Mouse (Mus musculus): ENCODE results near the gene Nktr. TPM values are rescaled to one million over a fixed set of nuclear protein-coding genes. Genes with fewer than 3 reads are reported as not detected.

The Nktr gene
- total and polyA plus RNA-seq, 2 experiments from 2014 or later, result 31.1 to 44.8 TPM

- 31% methylated on average over 7 of the region's 7 CpGs for WGBS
- no peak overlapping the region; the same call in 1 of the 2 replicates for H3K4me2 ChIP-seq (ENCODE audit: low read depth, low read length)
- no peaks in the 10 kb centered on the region for H3K9me3 ChIP-seq (replicated peaks; ENCODE audit: control insufficient read depth, low read length)
- H3K27ac ChIP-seq (ENCODE audit: low read depth), result peak overlapping the region; percentile 82
- no peak for TF ChIP-seq CTCF (IDR thresholded peaks at IDR 0.05; ENCODE audit: low read depth)
- TF ChIP-seq EP300 (IDR thresholded peaks at IDR 0.05; ENCODE audit: low read depth), result no peak
- DNase-seq (ENCODE audit: low spot score) (peak; percentile 84), ATAC-seq (ENCODE audit: insufficient read depth, low read depth) (peak; percentile 64)
- H3K4me1 ChIP-seq (ENCODE audit: control insufficient read depth, insufficient read depth), result peaks cover 41% of the 10 kb centered on the region
- no peaks in the 10 kb centered on the region for H3K36me3 ChIP-seq (replicated peaks; ENCODE audit: control insufficient read depth, insufficient read depth, low read length)
- no peak overlapping the region for H3K4me3 ChIP-seq (ENCODE audit: low read depth, low read length)
- H3K27me3 ChIP-seq (ENCODE audit: control insufficient read depth, insufficient read depth, low read length), result peaks cover 19% of the 10 kb centered on the region; the same call in 1 of the 2 replicates
- H3K9ac ChIP-seq (replicated peaks; ENCODE audit: low read depth, low read length), result no peak overlapping the region
Measured at GRCm38 (mm10) chr9:121776511-121776910, 57.5 kb downstream of the Nktr start.

DNA sequence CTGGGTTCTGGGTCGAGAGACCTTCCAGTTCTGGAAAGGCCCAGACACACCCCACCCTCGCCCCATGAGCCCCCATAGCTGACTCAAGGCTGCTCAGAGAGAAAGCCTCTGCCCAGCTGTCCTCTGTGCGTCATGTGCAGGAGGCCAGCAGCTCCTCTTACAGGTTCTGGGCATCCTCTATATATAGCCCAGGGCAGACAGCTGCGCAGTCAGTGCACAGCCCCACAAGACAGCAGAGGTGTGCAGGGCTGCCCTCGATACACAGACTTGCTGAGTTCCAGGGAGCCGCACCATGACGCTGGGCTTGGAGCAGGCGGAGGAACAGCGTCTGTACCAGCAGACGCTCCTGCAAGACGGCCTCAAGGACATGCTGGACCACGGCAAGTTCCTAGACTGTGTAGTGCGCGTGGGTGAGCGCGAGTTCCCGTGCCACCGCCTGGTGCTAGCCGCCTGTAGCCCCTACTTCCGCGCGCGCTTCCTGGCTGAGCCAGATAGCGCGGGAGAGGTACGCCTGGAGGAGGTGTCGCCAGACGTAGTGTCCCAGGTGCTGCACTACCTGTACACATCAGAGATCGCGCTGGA is 58.6 kb downstream of the Nktr start, which contains the start of gene Klhl40:
Gene Klhl40, plus strand, starts transcription at position 124 of the 582 bp plus-strand sequence.
- no peaks in the 10 kb centered on the region for H3K36me3 ChIP-seq (replicated peaks; ENCODE audit: control insufficient read depth, insufficient read depth, low read length)
- peaks cover 41% of the 10 kb centered on the region for H3K4me1 ChIP-seq (ENCODE audit: control insufficient read depth, insufficient read depth)
- peak within 1 kb of the TSS; percentile 82 for H3K27ac ChIP-seq (ENCODE audit: low read depth)
- 8% methylated on average over 30 of the region's 30 CpGs for WGBS
- H3K27me3 ChIP-seq (ENCODE audit: control insufficient read depth, insufficient read depth, low read length), result peaks cover 19% of the 10 kb centered on the region; the same call in 1 of the 2 replicates
- DNase-seq (ENCODE audit: low spot score) (no peak), ATAC-seq (ENCODE audit: insufficient read depth, low read depth) (peak; percentile 74)
- H3K9me3 ChIP-seq (replicated peaks; ENCODE audit: control insufficient read depth, low read length), result no peaks in the 10 kb centered on the region
- TF ChIP-seq EP300 (IDR thresholded peaks at IDR 0.05; ENCODE audit: low read depth) (no peak), CTCF (IDR thresholded peaks at IDR 0.05; ENCODE audit: low read depth) (no peak)
- H3K9ac ChIP-seq (replicated peaks; ENCODE audit: low read depth, low read length), result no peak within 1 kb of the TSS
- H3K4me3 ChIP-seq (ENCODE audit: low read depth, low read length), result peak within 1 kb of the TSS; percentile 35
- H3K4me2 ChIP-seq (ENCODE audit: low read depth, low read length), result peak within 1 kb of the TSS; percentile 69

- Histone ChIP-seq H3K9ac (replicated peaks; ENCODE audit: low read depth, low read length) (no peak overlapping the region), H3K4me2 (ENCODE audit: low read depth, low read length) (peak overlapping the region; percentile 69), H3K27me3 (ENCODE audit: control insufficient read depth, insufficient read depth, low read length) (peaks cover 19% of the 10 kb centered on the region; the same call in 1 of the 2 replicates), H3K36me3 (replicated peaks; ENCODE audit: control insufficient read depth, insufficient read depth, low read length) (no peaks in the 10 kb centered on the region), H3K9me3 (replicated peaks; ENCODE audit: control insufficient read depth, low read length) (no peaks in the 10 kb centered on the region), H3K4me3 (ENCODE audit: low read depth, low read length) (peak overlapping the region; percentile 35), H3K27ac (ENCODE audit: low read depth) (peak overlapping the region; percentile 82), H3K4me1 (ENCODE audit: control insufficient read depth, insufficient read depth) (peaks cover 38% of the 10 kb centered on the region)
- WGBS, result 13% methylated on average over 54 of the region's 54 CpGs
- DNase-seq (ENCODE audit: low spot score) (no peak), ATAC-seq (ENCODE audit: insufficient read depth, low read depth) (peak; percentile 29)
- no peak for TF ChIP-seq EP300 (IDR thresholded peaks at IDR 0.05; ENCODE audit: low read depth)
- TF ChIP-seq CTCF (IDR thresholded peaks at IDR 0.05; ENCODE audit: low read depth), result no peak
Measured at GRCm38 (mm10) chr9:121778066-121778624, 59.2 kb downstream of the Nktr start.

- ATAC-seq (ENCODE audit: insufficient read depth, low read depth) (peak; percentile 36; the same call in 1 of the 2 replicates), DNase-seq (ENCODE audit: low spot score) (no peak)
- Histone ChIP-seq H3K9ac (replicated peaks; ENCODE audit: low read depth, low read length) (no peak overlapping the region), H3K27me3 (ENCODE audit: control insufficient read depth, insufficient read depth, low read length) (no peaks in the 10 kb centered on the region), H3K4me2 (ENCODE audit: low read depth, low read length) (no peak overlapping the region), H3K9me3 (replicated peaks; ENCODE audit: control insufficient read depth, low read length) (no peaks in the 10 kb centered on the region), H3K4me3 (ENCODE audit: low read depth, low read length) (no peak overlapping the region), H3K27ac (ENCODE audit: low read depth) (no peak overlapping the region), H3K36me3 (replicated peaks; ENCODE audit: control insufficient read depth, insufficient read depth, low read length) (0 out of 2 replicates have a peak, but pooled peaks cover 7% of the 10 kb centered on the region), H3K4me1 (ENCODE audit: control insufficient read depth, insufficient read depth) (no peaks in the 10 kb centered on the region)
- no peak for TF ChIP-seq CTCF (IDR thresholded peaks at IDR 0.05; ENCODE audit: low read depth)
- TF ChIP-seq EP300 (IDR thresholded peaks at IDR 0.05; ENCODE audit: low read depth), result no peak
- WGBS, result 72% methylated on average over 12 of the region's 12 CpGs
Measured at GRCm38 (mm10) chr9:121784801-121785200, 65.8 kb downstream of the Nktr start.

- 74% methylated on average over 8 of the region's 8 CpGs for WGBS
- 0 out of 2 replicates have a peak, but pooled peaks cover 7% of the 10 kb centered on the region for H3K36me3 ChIP-seq (replicated peaks; ENCODE audit: control insufficient read depth, insufficient read depth, low read length)
- DNase-seq (ENCODE audit: low spot score), result no peak
Measured at GRCm38 (mm10) chr9:121785261-121785660, 66.3 kb downstream of the Nktr start.

More at GRCm38 (mm10) chr9:121785261-121785660, 66.3 kb downstream of the Nktr start:
- H3K4me3 ChIP-seq (ENCODE audit: low read depth, low read length), result no peak overlapping the region
- no peak for ATAC-seq (ENCODE audit: insufficient read depth, low read depth)
- no peaks in the 10 kb centered on the region for H3K27me3 ChIP-seq (ENCODE audit: control insufficient read depth, insufficient read depth, low read length)
- no peak overlapping the region for H3K9ac ChIP-seq (replicated peaks; ENCODE audit: low read depth, low read length)
- H3K9me3 ChIP-seq (replicated peaks; ENCODE audit: control insufficient read depth, low read length), result no peaks in the 10 kb centered on the region
- H3K27ac ChIP-seq (ENCODE audit: low read depth), result no peak overlapping the region
- TF ChIP-seq EP300 (IDR thresholded peaks at IDR 0.05; ENCODE audit: low read depth) (no peak), CTCF (IDR thresholded peaks at IDR 0.05; ENCODE audit: low read depth) (no peak)
- H3K4me1 ChIP-seq (ENCODE audit: control insufficient read depth, insufficient read depth), result no peaks in the 10 kb centered on the region
- no peak overlapping the region for H3K4me2 ChIP-seq (ENCODE audit: low read depth, low read length)

All from heart, postnatal 0 days (tissue).